Mouse (Mus musculus): Measurements from ENCODE around the gene Gm20388.

Gm20388 gene

DNA sequence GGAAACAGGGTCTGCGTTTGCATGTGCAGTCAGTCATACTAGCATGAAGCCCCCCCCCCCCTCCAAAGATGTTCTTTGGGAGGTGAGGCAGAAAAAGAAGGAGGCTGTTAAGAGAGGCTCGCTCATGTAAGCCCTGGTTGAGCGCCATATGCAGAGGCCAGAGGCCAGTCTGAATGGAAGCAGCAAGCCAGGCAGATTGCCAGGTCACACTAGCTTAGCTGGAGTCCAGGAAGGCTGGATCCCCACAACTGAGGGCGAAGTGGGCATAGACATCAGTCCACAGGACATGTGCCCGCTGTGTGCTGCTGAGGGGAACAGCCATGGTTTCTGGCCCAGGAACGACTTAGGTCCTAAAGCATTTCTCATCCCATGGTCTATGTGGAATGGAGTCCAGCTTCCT, 477.6 kb downstream of the Gm20388 start:
- no peak for DNase-seq (ENCODE audit: low read depth, low spot score)

DNA sequence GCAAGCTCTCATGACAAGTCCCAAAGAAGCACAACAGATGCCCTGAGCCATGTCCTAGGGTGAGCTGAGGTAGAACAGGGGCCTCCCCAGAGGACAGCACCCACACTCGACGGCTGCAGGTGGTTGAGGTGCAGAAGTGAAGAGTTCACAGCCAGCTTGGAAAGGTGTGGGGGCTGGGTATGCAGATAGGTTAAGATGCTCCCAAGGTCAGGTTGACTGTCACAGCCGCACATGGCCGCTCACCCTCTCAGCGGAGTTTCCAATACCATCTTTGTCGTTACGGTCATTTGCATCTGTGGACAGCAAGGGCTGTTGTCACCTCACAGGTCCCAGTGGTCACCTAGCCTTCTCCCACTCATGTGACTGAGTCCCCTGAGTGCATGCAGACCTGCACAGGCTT, 480.0 kb downstream of the Gm20388 start:
- DNase-seq (ENCODE audit: low read depth, low spot score), result no peak

- DNase-seq (ENCODE audit: low read depth, low spot score), result no peak
Measured at GRCm38 (mm10) chr8:120391856-120392255, 481.2 kb downstream of the Gm20388 start.

DNA sequence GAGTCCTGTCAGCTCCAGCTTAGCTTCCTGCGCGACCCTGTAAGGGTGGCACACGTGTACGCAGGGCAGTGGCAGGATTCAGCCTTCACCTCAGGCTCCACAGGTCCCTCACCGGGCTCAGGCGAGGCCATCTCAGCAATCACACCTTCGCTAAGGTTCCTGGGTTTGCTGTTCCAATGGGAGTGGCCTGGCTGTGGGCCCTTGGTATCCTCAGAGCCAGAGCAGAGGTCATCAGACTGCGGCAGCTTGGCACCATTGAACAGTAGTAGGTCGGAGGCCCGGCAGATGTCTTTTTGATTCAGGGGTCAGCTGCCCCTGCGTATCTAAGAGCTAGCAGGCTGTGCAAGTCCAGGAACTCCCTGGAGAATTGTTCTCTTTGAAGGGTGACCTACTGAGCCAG, 482.4 kb downstream of the Gm20388 start:
- DNase-seq (ENCODE audit: low read depth, low spot score), result no peak

DNA sequence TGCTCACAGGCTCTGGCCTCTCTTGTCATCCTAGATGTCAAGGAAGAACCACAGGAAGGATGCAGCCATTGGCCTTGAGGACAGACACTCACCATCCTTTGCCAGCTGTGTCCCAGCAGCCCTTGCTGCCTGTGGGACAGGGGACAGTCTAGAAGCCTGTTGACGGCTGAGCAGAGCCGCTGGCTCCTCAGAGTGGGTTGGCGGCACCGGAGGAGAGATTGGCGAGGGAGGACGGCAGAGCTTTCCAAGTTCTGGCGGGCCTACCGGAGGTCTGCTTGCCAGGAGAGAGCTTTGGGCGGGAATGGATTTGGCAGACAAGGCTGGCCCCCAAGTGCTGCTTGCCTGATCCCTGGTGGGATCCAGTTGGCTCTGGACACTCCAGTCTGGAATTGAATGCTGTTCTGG, 483.2 kb downstream of the Gm20388 start:
- no peak for DNase-seq (ENCODE audit: low read depth, low spot score)

- DNase-seq (ENCODE audit: low read depth, low spot score), result no peak
Measured at GRCm38 (mm10) chr8:120395892-120396291, 485.3 kb downstream of the Gm20388 start.

DNA sequence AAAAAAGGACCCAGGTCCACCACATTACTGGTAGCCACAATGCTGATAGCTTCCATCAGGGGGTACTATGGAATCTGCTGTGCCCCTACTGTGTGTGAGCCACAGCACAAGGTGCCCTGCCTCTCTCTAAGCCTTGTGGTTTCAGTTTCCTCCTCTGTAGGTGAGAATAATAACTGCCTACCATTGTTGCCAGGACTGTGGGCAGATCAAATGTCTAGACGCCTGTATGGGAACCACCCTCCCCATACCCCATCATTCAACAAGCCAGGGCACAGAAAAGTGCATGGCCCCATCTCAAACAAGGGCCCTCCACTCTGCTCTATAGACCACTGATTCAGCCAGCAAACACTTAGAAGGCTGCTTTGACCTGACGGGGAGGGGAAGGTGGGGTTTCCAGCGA, 486.1 kb downstream of the Gm20388 start:
- DNase-seq (ENCODE audit: low read depth, low spot score), result no peak

- DNase-seq (ENCODE audit: low read depth, low spot score), result no peak
Measured at GRCm38 (mm10) chr8:120397444-120398411, 487.1 kb downstream of the Gm20388 start.

GRCm38 (mm10) chr8:120399212-120399934, 488.7 kb downstream of the Gm20388 start:
- DNase-seq (ENCODE audit: low read depth, low spot score), result no peak

DNA sequence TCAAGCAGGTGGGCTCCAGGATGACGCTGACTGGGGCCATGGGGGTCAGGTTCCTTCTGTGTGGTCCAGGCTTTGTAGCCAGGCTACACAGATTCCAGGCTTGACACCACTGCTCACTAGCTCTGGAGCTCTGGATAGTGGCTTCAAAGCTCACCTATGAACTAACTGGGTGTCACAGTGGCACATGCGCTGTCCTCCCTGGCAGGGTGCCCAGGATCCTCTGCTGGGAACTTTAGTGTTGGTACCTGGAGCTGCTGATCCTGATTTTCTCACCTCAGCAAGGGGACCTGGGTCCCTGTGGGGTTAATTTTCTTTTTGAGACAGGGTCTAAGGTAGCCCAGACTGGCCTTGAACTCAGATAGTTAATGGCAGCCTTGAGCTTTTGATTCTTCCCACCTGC, 490.6 kb downstream of the Gm20388 start:
- no peak for DNase-seq (ENCODE audit: low read depth, low spot score)

DNA sequence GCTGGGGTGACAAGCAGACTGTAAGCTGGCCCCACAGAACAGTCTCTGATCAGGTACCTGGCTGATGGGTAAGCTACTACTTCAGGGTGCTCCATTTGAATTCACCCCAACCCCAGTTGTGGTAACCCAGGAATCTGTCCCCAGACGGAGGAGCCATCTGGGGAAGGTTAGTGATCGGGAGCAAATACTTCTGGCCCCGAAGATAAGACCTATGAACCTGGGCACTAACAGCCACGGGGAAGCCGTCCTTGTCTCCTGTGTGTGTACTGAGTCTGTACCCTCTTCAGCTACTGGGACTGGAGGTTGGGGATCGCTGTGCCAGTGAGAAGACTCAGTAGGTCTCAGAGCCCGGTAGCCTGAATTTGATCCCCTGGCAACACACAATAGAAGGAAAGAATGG, 491.1 kb downstream of the Gm20388 start:
- DNase-seq (ENCODE audit: low read depth, low spot score), result no peak

DNA sequence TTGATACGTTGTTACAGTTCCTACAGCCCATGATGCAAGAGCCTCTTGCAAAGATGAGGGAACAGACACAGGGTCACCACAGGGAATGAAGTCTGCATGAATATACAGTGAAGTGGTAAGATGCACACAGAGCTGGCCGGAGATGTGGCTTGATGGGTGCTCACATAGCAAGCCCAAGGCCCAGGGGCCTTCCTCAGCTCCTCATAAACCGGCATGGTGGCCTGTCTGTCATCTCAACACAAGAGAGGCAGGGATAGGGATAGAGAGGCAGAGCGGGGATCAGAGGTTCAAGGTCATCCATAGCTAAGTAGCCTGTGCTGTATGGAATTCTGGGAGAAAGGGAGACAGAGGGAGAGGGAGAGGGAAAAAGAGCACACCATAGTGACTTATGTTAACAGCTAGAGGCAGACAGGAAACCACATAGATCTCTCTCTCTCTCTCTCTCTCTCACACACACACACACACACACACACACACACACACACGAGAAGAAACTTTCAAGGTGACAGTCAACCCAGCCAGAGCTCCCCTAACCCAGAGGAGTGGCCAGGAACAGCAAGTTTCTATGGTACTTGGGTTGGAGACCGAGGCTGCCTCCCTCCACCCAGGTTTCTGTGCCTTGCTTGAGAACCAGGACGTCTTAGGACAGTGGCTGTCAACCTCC, 493.1 kb downstream of the Gm20388 start:
- no peak for DNase-seq (ENCODE audit: low read depth, low spot score)

- DNase-seq (ENCODE audit: low read depth, low spot score), result no peak
Measured at GRCm38 (mm10) chr8:120404609-120405036, 494.0 kb downstream of the Gm20388 start.

DNA sequence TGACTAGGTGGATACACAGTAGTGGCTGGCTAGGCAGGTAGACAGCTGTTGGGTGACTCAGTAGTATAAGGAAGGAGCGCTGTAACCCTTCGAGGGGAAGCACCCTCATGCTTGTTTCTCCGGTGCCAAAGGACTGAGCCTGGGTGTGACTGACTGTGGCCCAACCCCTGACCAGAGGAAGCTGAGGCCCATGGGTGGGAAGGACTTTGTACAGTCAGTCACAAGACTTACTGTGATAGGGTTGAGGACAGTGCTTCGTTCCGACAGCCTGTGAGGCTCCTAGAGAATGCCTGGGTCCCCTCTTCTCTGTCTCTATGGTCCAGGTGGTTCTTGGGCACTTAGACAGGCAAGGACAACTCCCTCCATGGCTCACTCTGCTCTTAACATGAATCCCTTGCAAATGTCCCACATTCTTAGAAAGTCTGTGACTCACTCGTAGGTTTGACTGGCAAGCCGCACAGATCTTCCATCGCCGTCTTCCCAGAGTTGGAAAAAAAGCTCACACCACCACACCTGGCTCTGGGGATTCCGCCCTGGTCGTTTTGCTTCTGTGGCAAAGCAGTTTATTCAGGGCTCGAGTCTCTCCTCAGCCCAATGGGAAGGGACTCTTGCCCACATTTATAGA, 495.5 kb downstream of the Gm20388 start:
- no peak for DNase-seq (ENCODE audit: low read depth, low spot score)

DNA sequence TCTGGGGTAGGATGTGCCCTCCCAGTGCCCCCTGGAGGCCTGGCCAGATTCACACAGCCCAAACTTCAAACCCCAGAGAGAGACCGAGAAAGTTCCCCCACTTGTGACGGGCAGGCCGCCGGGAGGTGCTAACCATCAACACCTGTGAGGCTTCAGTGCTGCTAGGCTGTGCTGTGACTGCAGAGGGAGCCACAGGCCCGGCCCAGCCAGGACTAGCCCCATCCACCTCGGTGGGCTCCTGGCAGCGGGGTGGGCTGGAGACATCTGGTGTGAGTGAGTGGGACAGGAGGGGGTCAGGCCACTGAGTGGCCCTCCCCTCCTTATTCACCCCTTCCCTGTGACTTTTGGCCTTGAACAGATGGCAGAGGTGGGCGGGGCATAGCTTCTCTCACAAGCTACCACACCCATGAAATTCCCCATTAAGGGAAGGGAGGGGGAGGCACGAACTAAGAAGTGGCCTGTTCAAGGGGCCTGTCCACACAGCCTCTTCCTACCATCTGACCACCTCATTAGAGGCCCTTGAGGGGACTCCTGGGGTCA, 497.1 kb downstream of the Gm20388 start:
- no peak for DNase-seq (ENCODE audit: low read depth, low spot score)

- no peak for DNase-seq (ENCODE audit: low read depth, low spot score)
Measured at GRCm38 (mm10) chr8:120408241-120409215, 497.9 kb downstream of the Gm20388 start.

DNA sequence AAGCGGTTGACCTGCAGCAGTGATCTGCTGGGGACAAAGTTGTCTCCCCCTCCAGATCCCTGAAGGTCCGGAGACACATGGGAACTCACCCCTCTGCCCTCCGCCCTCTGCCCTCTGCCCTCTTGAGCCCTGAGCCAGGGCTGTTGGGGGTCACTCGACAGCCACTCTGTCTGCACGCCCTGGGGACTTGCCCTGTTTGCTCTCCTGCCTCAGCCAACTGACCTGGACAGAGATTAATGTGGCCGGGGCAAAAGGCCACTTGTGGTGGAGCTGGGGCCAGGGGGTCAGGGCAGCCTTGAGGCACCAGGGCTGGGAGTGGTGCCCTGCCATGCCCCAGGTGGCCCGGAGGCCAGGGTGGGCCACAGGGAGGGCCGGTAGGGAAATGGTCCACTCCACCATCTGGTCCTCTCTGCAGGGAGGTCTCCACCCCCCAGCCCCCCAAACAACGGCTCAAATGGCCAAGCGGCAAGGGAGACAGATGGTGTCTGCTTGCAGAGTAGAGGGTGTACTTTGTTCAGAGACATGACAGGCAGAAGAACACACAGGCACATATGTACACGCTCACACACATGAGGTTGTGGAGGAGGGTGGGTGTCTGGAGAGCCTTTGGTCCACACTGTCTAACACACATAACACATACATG, 498.9 kb downstream of the Gm20388 start:
- no peak for DNase-seq (ENCODE audit: low read depth, low spot score)

DNA sequence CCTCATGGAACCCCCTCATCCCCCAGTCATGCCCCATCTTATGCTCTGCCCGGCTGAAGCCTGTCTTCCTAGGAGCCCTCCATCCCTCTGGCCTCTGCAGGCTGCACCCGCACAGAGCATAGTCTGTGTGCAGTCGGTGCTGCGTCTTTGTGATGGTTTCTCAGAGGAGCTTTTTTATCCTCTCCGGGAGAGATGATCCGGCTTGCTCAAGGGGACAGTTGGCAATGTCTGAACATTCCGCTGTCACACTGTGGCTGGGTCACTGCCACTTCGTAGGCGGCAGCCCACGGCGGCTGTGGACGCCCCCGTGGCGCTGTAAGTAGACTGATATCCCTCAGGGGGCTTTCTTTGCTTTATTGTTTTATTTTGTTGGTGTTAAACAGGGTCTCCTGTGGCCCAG, 500.4 kb downstream of the Gm20388 start:
- no peak for DNase-seq (ENCODE audit: low read depth, low spot score)

GRCm38 (mm10) chr8:120411862-120412261, 501.2 kb downstream of the Gm20388 start:
- no peak for DNase-seq (ENCODE audit: low read depth, low spot score)

GRCm38 (mm10) chr8:120412357-120412756, 501.7 kb downstream of the Gm20388 start:
- DNase-seq (ENCODE audit: low read depth, low spot score), result no peak

Data from retina, adult 2 months (tissue).